Mouse (Mus musculus): ENCODE measurements at regions not wholly inside any gene's neighbourhood (a gene's known extent, or its start where the extent isn't known, plus 50 kb on each side); places are given as distances from the start of the nearest gene placed in this dataset.

- Histone ChIP-seq H3K4me1 (replicated peaks; ENCODE audit: control insufficient read depth, insufficient read depth) (no peaks in the 10 kb centered on the region), H3K27ac (replicated peaks) (no peak overlapping the region), H3K4me3 (ENCODE audit: low read depth, low read length) (no peak overlapping the region), H3K4me2 (replicated peaks; ENCODE audit: low read depth) (no peak overlapping the region), H3K36me3 (ENCODE audit: control insufficient read depth, insufficient read depth, low read length) (no peaks in the 10 kb centered on the region), H3K9me3 (ENCODE audit: control insufficient read depth, low read length) (no peaks in the 10 kb centered on the region), H3K9ac (ENCODE audit: low read length) (no peak overlapping the region), H3K27me3 (ENCODE audit: control insufficient read depth, insufficient read depth, low read length) (no peaks in the 10 kb centered on the region)
- DNase-seq (ENCODE audit: low spot score) = no peak
- 78% methylated on average over 14 of the region's 14 CpGs for WGBS
- TF ChIP-seq CTCF (IDR thresholded peaks at IDR 0.05; ENCODE audit: low read depth) (no peak), EP300 (optimal IDR thresholded peaks at IDR 0.05) (no peak)
- ATAC-seq (ENCODE audit: low FRiP score, low TSS enrichment) = no peak
These were observed 95.2 kb downstream of the Fasl start for GRCm38 (mm10) chr1:161692836-161693767.

DNA sequence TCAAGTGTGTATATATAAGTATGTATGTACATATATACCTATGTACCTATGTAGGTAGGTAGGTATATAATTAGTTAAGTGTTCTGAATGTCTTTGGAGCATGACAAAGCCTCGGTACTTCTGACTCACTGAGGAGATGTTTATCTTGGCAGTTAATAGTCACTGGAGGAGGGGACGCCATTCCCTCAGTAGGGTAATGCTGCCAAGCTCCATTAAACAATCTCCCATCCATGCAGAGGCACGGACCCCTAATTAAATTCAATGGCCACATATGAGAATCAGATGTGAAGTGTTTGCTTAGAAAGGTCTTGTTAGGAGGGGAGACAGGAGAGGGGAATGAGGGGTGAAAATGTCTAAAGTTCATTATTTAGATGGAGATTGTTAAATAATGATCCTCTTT is 99.3 kb downstream of the Fasl start:
- no peak for TF ChIP-seq EP300 (optimal IDR thresholded peaks at IDR 0.05)
- TF ChIP-seq CTCF (IDR thresholded peaks at IDR 0.05; ENCODE audit: low read depth) = no peak
- H3K27ac ChIP-seq (replicated peaks) = no peak overlapping the region
- ATAC-seq (ENCODE audit: low FRiP score, low TSS enrichment) = no peak
- DNase-seq (ENCODE audit: low spot score) = no peak
- no peak overlapping the region for H3K4me2 ChIP-seq (replicated peaks; ENCODE audit: low read depth)
- H3K4me1 ChIP-seq (replicated peaks; ENCODE audit: control insufficient read depth, insufficient read depth) = no peaks in the 10 kb centered on the region
- H3K9me3 ChIP-seq (ENCODE audit: control insufficient read depth, low read length) = no peaks in the 10 kb centered on the region
- H3K27me3 ChIP-seq (ENCODE audit: control insufficient read depth, insufficient read depth, low read length) = no peaks in the 10 kb centered on the region
- 7% methylated on average over 3 of the region's 3 CpGs for WGBS
- no peaks in the 10 kb centered on the region for H3K36me3 ChIP-seq (ENCODE audit: control insufficient read depth, insufficient read depth, low read length)
- no peak overlapping the region for H3K9ac ChIP-seq (ENCODE audit: low read length)
- H3K4me3 ChIP-seq (ENCODE audit: low read depth, low read length) = no peak overlapping the region

- Histone ChIP-seq H3K4me1 (replicated peaks; ENCODE audit: control insufficient read depth, insufficient read depth) (no peaks in the 10 kb centered on the region), H3K36me3 (ENCODE audit: control insufficient read depth, insufficient read depth, low read length) (no peaks in the 10 kb centered on the region), H3K27ac (replicated peaks) (no peak overlapping the region), H3K27me3 (ENCODE audit: control insufficient read depth, insufficient read depth, low read length) (no peaks in the 10 kb centered on the region), H3K4me3 (ENCODE audit: low read depth, low read length) (no peak overlapping the region), H3K4me2 (replicated peaks; ENCODE audit: low read depth) (no peak overlapping the region), H3K9ac (ENCODE audit: low read length) (no peak overlapping the region), H3K9me3 (ENCODE audit: control insufficient read depth, low read length) (no peaks in the 10 kb centered on the region)
- ATAC-seq (ENCODE audit: low FRiP score, low TSS enrichment) (no peak), DNase-seq (ENCODE audit: low spot score) (peak; percentile 51)
- TF ChIP-seq CTCF (IDR thresholded peaks at IDR 0.05; ENCODE audit: low read depth) (peak; percentile 88), EP300 (optimal IDR thresholded peaks at IDR 0.05) (no peak)
- WGBS = 23% methylated on average over 12 of the region's 12 CpGs
These were observed 100.7 kb downstream of the Fasl start for GRCm38 (mm10) chr1:161687548-161687947.

DNA sequence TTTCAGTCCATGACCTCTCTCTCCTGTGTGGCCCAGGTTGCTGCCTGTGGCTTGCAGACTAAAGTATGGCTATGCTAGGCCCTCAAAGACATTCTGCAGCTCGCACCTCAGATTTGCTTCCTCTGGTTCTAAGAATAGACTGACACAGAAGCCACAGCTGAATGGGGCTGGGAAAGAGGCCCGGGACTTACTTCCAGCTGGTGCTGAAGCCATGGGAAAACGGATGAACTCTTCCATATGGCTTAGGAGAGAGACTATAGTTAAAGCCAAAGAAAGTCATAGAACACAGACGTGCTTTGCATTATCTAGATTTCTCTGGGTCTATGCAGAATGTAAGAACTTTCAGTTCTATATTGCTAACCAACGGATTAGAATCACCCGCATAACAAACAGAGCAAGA is 107.7 kb downstream of the Fasl start:
- TF ChIP-seq EP300 (optimal IDR thresholded peaks at IDR 0.05) (no peak), CTCF (IDR thresholded peaks at IDR 0.05; ENCODE audit: low read depth) (no peak)
- WGBS = 55% methylated on average over 6 of the region's 6 CpGs
- ATAC-seq (ENCODE audit: low FRiP score, low TSS enrichment) = no peak

GRCm38 (mm10) chr1:161670937-161671336 is 117.4 kb downstream of the Fasl start:
- ATAC-seq (ENCODE audit: low FRiP score, low TSS enrichment) (no peak), DNase-seq (ENCODE audit: low spot score) (no peak)
- Histone ChIP-seq H3K4me3 (ENCODE audit: low read depth, low read length) (no peak overlapping the region), H3K9me3 (ENCODE audit: control insufficient read depth, low read length) (no peaks in the 10 kb centered on the region), H3K27me3 (ENCODE audit: control insufficient read depth, insufficient read depth, low read length) (no peaks in the 10 kb centered on the region), H3K4me1 (replicated peaks; ENCODE audit: control insufficient read depth, insufficient read depth) (no peaks in the 10 kb centered on the region), H3K36me3 (ENCODE audit: control insufficient read depth, insufficient read depth, low read length) (no peaks in the 10 kb centered on the region), H3K27ac (replicated peaks) (no peak overlapping the region), H3K4me2 (replicated peaks; ENCODE audit: low read depth) (no peak overlapping the region), H3K9ac (ENCODE audit: low read length) (no peak overlapping the region)
- WGBS = 78% methylated on average over 5 of the region's 5 CpGs
- TF ChIP-seq CTCF (IDR thresholded peaks at IDR 0.05; ENCODE audit: low read depth) (no peak), EP300 (optimal IDR thresholded peaks at IDR 0.05) (no peak)

More for the DNA sequence above, 107.7 kb downstream of the Fasl start:
- H3K4me3 ChIP-seq (ENCODE audit: low read depth, low read length) = no peak overlapping the region
- H3K27me3 ChIP-seq (ENCODE audit: control insufficient read depth, insufficient read depth, low read length) = no peaks in the 10 kb centered on the region
- no peak overlapping the region for H3K4me2 ChIP-seq (replicated peaks; ENCODE audit: low read depth)
- H3K9ac ChIP-seq (ENCODE audit: low read length) = no peak overlapping the region
- no peak for DNase-seq (ENCODE audit: low spot score)
- no peaks in the 10 kb centered on the region for H3K9me3 ChIP-seq (ENCODE audit: control insufficient read depth, low read length)
- H3K27ac ChIP-seq (replicated peaks) = no peak overlapping the region
- no peaks in the 10 kb centered on the region for H3K4me1 ChIP-seq (replicated peaks; ENCODE audit: control insufficient read depth, insufficient read depth)
- no peaks in the 10 kb centered on the region for H3K36me3 ChIP-seq (ENCODE audit: control insufficient read depth, insufficient read depth, low read length)

DNA sequence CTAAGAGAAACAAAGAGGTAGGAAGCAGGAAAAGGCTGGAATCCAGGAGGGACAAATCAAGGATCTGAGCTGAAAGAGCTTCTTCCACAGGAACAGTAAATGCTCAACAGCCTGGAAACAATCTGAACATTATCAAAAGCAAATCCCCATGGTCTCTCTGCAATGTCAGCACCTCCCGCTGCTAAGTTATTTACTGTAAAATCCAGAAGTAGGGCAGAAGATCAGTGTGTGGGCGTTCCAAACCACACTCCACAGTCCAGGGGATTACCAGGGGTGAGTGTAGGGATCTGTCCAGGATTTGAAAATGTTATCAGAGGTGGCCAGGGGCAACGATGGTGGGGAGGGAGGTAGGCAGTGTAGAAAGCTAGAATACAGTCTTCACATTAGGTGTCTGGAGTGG is 124.0 kb downstream of the Fasl start:
- Histone ChIP-seq H3K27ac (replicated peaks) (no peak overlapping the region), H3K9me3 (ENCODE audit: control insufficient read depth, low read length) (no peaks in the 10 kb centered on the region), H3K4me3 (ENCODE audit: low read depth, low read length) (no peak overlapping the region), H3K27me3 (ENCODE audit: control insufficient read depth, insufficient read depth, low read length) (no peaks in the 10 kb centered on the region), H3K4me1 (replicated peaks; ENCODE audit: control insufficient read depth, insufficient read depth) (no peaks in the 10 kb centered on the region), H3K36me3 (ENCODE audit: control insufficient read depth, insufficient read depth, low read length) (no peaks in the 10 kb centered on the region), H3K4me2 (replicated peaks; ENCODE audit: low read depth) (no peak overlapping the region), H3K9ac (ENCODE audit: low read length) (no peak overlapping the region)
- WGBS = 43% methylated on average over 3 of the region's 3 CpGs
- ATAC-seq (ENCODE audit: low FRiP score, low TSS enrichment) = no peak
- no peak for DNase-seq (ENCODE audit: low spot score)
- no peak for TF ChIP-seq EP300 (optimal IDR thresholded peaks at IDR 0.05)
- TF ChIP-seq CTCF (IDR thresholded peaks at IDR 0.05; ENCODE audit: low read depth) = no peak

All from stomach, postnatal 0 days (tissue).